Mouse (Mus musculus): ENCODE results near the gene Lrch1.

Lrch1 gene

GRCm38 (mm10) chr14:74946321-74946750, 1.3 kb downstream of the Lrch1 start:
- DNase-seq, result no peak

GRCm38 (mm10) chr14:74945266-74946215, 2.1 kb downstream of the Lrch1 start:
- no peak for DNase-seq

- DNase-seq, result no peak
These were observed 3.4 kb downstream of the Lrch1 start for GRCm38 (mm10) chr14:74944128-74944755.

GRCm38 (mm10) chr14:74943581-74944117, 4.0 kb downstream of the Lrch1 start:
- no peak for DNase-seq

- DNase-seq, result no peak
These were observed 4.7 kb downstream of the Lrch1 start for GRCm38 (mm10) chr14:74943024-74943423.

GRCm38 (mm10) chr14:74941591-74941990, 6.1 kb downstream of the Lrch1 start:
- DNase-seq, result no peak

- DNase-seq, result no peak
These were observed 6.9 kb downstream of the Lrch1 start for GRCm38 (mm10) chr14:74940741-74941140.

GRCm38 (mm10) chr14:74939355-74939754, 8.3 kb downstream of the Lrch1 start:
- DNase-seq, result no peak

- no peak for DNase-seq
These were observed 8.8 kb downstream of the Lrch1 start for GRCm38 (mm10) chr14:74938896-74939295.

GRCm38 (mm10) chr14:74936557-74937261, 11.0 kb downstream of the Lrch1 start:
- DNase-seq, result no peak

GRCm38 (mm10) chr14:74935111-74935510, 12.6 kb downstream of the Lrch1 start:
- no peak for DNase-seq

- no peak for DNase-seq
These were observed 13.5 kb downstream of the Lrch1 start for GRCm38 (mm10) chr14:74933960-74934710.

GRCm38 (mm10) chr14:74929739-74930138, 17.9 kb downstream of the Lrch1 start:
- no peak for DNase-seq

- DNase-seq, result no peak
These were observed 18.8 kb downstream of the Lrch1 start for GRCm38 (mm10) chr14:74928809-74929432.

- no peak for DNase-seq
These were observed 20.6 kb downstream of the Lrch1 start for GRCm38 (mm10) chr14:74926899-74927571.

GRCm38 (mm10) chr14:74925951-74926517, 21.6 kb downstream of the Lrch1 start:
- no peak for DNase-seq

- DNase-seq, result no peak
These were observed 23.2 kb downstream of the Lrch1 start for GRCm38 (mm10) chr14:74924521-74924920.

GRCm38 (mm10) chr14:74924031-74924430, 23.6 kb downstream of the Lrch1 start:
- no peak for DNase-seq

- no peak for DNase-seq
These were observed 25.5 kb downstream of the Lrch1 start for GRCm38 (mm10) chr14:74922039-74922736.

- DNase-seq, result no peak
These were observed 26.2 kb downstream of the Lrch1 start for GRCm38 (mm10) chr14:74921471-74921870.
